Mouse (Mus musculus): ENCODE measurements around the gene Blvrb. TPM values are rescaled to one million over a fixed set of nuclear protein-coding genes. Genes with fewer than 3 reads are reported as not detected.
A peak's percentile ranks its signal among the peaks of the same experiment; 100 is the strongest.

Blvrb gene
- polyA plus RNA-seq (2012; rRNA removed), result 7.6 and 8.5 TPM in 2 replicates

DNA sequence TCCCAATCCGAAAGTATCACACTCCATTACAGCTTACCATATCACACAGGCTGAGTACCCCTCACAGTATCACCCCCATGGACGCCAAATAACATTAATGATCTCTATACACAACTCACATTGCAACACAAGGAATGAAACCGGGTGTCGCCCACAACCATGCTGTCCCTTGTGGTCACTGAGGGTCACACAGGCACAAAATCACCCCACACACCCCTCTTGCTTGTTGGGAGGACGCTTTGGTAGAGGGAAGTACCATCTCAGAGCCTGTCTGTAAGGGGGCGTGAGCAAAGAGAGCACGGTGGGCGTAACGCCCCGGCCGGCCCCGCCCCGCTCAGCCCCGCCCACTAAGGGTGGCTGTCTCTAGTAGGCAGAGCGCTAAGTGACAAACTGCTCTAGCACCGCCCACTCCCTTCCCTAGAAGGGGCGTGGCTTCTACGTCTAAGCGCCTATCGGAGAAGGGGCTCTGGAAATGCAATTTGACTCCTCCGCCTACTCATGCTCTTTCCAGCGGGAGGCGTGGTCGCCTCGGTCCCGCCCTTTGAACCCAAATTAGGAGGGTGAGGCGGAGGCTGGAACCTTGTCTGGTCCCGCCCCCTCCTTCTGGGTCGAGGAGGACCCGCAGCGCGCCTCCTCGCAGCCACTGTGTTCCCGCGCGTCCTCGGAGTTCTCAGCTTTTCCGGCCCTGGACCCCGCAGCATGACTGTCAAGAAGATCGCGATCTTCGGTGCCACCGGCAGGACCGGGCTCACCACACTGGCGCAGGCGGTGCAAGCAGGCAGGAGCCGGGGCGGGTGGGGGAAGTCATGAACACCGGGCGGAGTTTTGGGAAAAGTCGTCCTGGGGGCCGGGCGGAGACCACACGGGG is at the start of gene Blvrb, which contains the start of gene Sptbn4:
TSS of gene Blvrb (plus strand) at position 560 of the 868 bp plus-strand sequence.
TSS of gene Sptbn4 (minus strand) at position 268 of the 868 bp plus-strand sequence.
- Histone ChIP-seq H3K36me3 (ENCODE audit: control insufficient read depth, insufficient read depth, low read length) (no peaks in the 10 kb centered on the region), H3K27ac (ENCODE audit: control insufficient read depth, insufficient read depth, low read depth, low read length) (no peak within 1 kb of the TSS), H3K4me1 (ENCODE audit: control insufficient read depth, insufficient read depth, low read length) (peaks cover 22% of the 10 kb centered on the region), H3K4me3 (ENCODE audit: control insufficient read depth, low read depth, low read length) (peak within 1 kb of the TSS; percentile 79), H3K27me3 (ENCODE audit: control insufficient read depth, insufficient read depth, low read length) (no peaks in the 10 kb centered on the region)
- TF ChIP-seq CTCF (IDR thresholded peaks at IDR 0.05; ENCODE audit: control insufficient read depth, insufficient read depth, insufficient replicate concordance, low read depth, low read length) (peak; percentile 19; the same call in 1 of the 2 replicates), POLR2A (IDR thresholded peaks at IDR 0.05; ENCODE audit: control insufficient read depth, low read depth, low read length) (peak; percentile 56; the same call in 1 of the 2 replicates)

GRCm38 (mm10) chr7:27400545-27400944 is 47.2 kb upstream of the Blvrb start:
- TF ChIP-seq POLR2A (IDR thresholded peaks at IDR 0.05; ENCODE audit: control insufficient read depth, low read depth, low read length), result no peak
- Histone ChIP-seq H3K27me3 (ENCODE audit: control insufficient read depth, insufficient read depth, low read length) (no peaks in the 10 kb centered on the region), H3K36me3 (ENCODE audit: control insufficient read depth, insufficient read depth, low read length) (no peaks in the 10 kb centered on the region), H3K4me1 (ENCODE audit: control insufficient read depth, insufficient read depth, low read length) (peaks cover 19% of the 10 kb centered on the region), H3K27ac (ENCODE audit: control insufficient read depth, insufficient read depth, low read depth, low read length) (no peak overlapping the region), H3K4me3 (ENCODE audit: control insufficient read depth, low read depth, low read length) (no peak overlapping the region)

- H3K36me3 ChIP-seq (ENCODE audit: control insufficient read depth, insufficient read depth, low read length), result no peaks in the 10 kb centered on the region
- no peak overlapping the region for H3K27ac ChIP-seq (ENCODE audit: control insufficient read depth, insufficient read depth, low read depth, low read length)
- H3K4me3 ChIP-seq (ENCODE audit: control insufficient read depth, low read depth, low read length), result no peak overlapping the region
- H3K27me3 ChIP-seq (ENCODE audit: control insufficient read depth, insufficient read depth, low read length), result no peaks in the 10 kb centered on the region
- no peak for TF ChIP-seq POLR2A (IDR thresholded peaks at IDR 0.05; ENCODE audit: control insufficient read depth, low read depth, low read length)
- TF ChIP-seq CTCF (IDR thresholded peaks at IDR 0.05; ENCODE audit: control insufficient read depth, insufficient read depth, insufficient replicate concordance, low read depth, low read length), result peak; percentile 87; the same call in 1 of the 2 replicates
- peaks cover 5% of the 10 kb centered on the region; the same call in 1 of the 2 replicates for H3K4me1 ChIP-seq (ENCODE audit: control insufficient read depth, insufficient read depth, low read length)
These were observed 45.1 kb upstream of the Blvrb start for GRCm38 (mm10) chr7:27402675-27403074.

DNA sequence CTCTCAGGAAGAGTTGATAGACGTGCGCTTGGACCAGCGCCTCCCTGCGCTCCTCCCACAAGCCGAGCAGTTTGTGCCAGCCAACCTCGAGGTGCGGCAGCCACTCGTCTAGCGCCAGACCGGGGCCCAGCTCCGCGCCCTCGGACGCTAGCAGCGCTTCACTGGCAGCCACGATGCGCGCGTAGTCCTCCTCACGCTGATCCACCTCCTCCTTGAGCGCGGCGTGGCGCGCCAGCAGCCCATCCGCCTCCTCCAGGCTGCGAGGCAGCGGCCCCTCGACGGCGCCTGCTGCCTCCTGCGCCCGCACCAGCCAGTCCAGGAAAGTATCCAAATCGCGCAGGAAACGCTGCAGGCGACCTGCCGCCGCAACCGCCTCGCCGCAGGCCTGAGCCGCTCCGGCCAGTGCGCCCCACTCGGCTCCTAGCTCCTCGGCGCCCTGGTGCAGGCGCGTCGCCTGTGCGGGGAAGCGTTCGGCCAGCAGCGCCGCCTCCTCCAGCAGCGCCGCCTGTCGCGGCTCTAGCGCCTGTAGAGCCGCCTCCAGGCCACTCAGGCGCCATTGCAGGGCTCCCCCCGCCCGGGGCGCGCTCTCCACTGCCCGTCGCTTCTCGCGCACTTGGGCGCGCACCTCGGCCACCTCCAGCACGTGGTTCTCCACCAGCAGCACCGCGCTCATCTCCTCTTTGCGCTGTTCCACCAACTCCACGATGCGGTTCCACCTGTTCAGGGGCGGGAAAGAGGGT is 43.4 kb upstream of the Blvrb start:
- H3K27ac ChIP-seq (ENCODE audit: control insufficient read depth, insufficient read depth, low read depth, low read length), result no peak overlapping the region
- peaks cover 12% of the 10 kb centered on the region for H3K4me1 ChIP-seq (ENCODE audit: control insufficient read depth, insufficient read depth, low read length)
- H3K4me3 ChIP-seq (ENCODE audit: control insufficient read depth, low read depth, low read length), result no peak overlapping the region
- no peaks in the 10 kb centered on the region for H3K36me3 ChIP-seq (ENCODE audit: control insufficient read depth, insufficient read depth, low read length)
- no peak for TF ChIP-seq POLR2A (IDR thresholded peaks at IDR 0.05; ENCODE audit: control insufficient read depth, low read depth, low read length)
- TF ChIP-seq CTCF (IDR thresholded peaks at IDR 0.05; ENCODE audit: control insufficient read depth, insufficient read depth, insufficient replicate concordance, low read depth, low read length), result no peak
- no peaks in the 10 kb centered on the region for H3K27me3 ChIP-seq (ENCODE audit: control insufficient read depth, insufficient read depth, low read length)

DNA sequence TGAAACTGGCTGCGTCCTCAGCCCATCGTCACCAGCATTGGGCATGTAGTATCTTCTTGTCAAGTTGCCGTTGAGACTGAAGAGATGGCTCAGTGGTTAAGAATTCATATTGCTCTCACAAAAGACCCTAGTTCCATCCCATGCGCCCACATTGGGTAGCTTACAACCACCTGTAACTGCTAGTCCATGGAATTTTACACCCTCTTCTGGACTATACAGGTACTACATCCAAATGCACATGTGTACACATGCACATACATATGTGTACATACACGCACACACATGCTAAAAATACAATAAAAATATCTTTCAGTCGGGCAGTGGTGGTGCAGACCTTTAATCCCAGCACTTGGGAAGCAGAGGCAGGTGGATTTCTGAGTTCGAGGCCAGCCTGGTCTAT is 41.3 kb upstream of the Blvrb start:
- Histone ChIP-seq H3K36me3 (ENCODE audit: control insufficient read depth, insufficient read depth, low read length) (no peaks in the 10 kb centered on the region), H3K4me3 (ENCODE audit: control insufficient read depth, low read depth, low read length) (no peak overlapping the region), H3K4me1 (ENCODE audit: control insufficient read depth, insufficient read depth, low read length) (peaks cover 12% of the 10 kb centered on the region), H3K27me3 (ENCODE audit: control insufficient read depth, insufficient read depth, low read length) (no peaks in the 10 kb centered on the region), H3K27ac (ENCODE audit: control insufficient read depth, insufficient read depth, low read depth, low read length) (no peak overlapping the region)
- TF ChIP-seq CTCF (IDR thresholded peaks at IDR 0.05; ENCODE audit: control insufficient read depth, insufficient read depth, insufficient replicate concordance, low read depth, low read length) (no peak), POLR2A (IDR thresholded peaks at IDR 0.05; ENCODE audit: control insufficient read depth, low read depth, low read length) (no peak)

GRCm38 (mm10) chr7:27407816-27408215 is 40.0 kb upstream of the Blvrb start:
- Histone ChIP-seq H3K27ac (ENCODE audit: control insufficient read depth, insufficient read depth, low read depth, low read length) (no peak overlapping the region), H3K4me3 (ENCODE audit: control insufficient read depth, low read depth, low read length) (no peak overlapping the region)
- no peak for TF ChIP-seq CTCF (IDR thresholded peaks at IDR 0.05; ENCODE audit: control insufficient read depth, insufficient read depth, insufficient replicate concordance, low read depth, low read length)
- TF ChIP-seq POLR2A (IDR thresholded peaks at IDR 0.05; ENCODE audit: control insufficient read depth, low read depth, low read length), result no peak

More at GRCm38 (mm10) chr7:27407816-27408215, 40.0 kb upstream of the Blvrb start:
- Histone ChIP-seq H3K4me1 (ENCODE audit: control insufficient read depth, insufficient read depth, low read length) (peaks cover 12% of the 10 kb centered on the region), H3K36me3 (ENCODE audit: control insufficient read depth, insufficient read depth, low read length) (no peaks in the 10 kb centered on the region), H3K27me3 (ENCODE audit: control insufficient read depth, insufficient read depth, low read length) (no peaks in the 10 kb centered on the region)
